Mouse (Mus musculus): ENCODE data around the gene Gm867.

Gene Gm867

GRCm38 (mm10) chr10:75936909-75937667 lies 3.4 kb downstream of the Gm867 start:
- no peak for DNase-seq (ENCODE audit: low read depth in 1 of 2, low spot score in 2 of 2)

DNA sequence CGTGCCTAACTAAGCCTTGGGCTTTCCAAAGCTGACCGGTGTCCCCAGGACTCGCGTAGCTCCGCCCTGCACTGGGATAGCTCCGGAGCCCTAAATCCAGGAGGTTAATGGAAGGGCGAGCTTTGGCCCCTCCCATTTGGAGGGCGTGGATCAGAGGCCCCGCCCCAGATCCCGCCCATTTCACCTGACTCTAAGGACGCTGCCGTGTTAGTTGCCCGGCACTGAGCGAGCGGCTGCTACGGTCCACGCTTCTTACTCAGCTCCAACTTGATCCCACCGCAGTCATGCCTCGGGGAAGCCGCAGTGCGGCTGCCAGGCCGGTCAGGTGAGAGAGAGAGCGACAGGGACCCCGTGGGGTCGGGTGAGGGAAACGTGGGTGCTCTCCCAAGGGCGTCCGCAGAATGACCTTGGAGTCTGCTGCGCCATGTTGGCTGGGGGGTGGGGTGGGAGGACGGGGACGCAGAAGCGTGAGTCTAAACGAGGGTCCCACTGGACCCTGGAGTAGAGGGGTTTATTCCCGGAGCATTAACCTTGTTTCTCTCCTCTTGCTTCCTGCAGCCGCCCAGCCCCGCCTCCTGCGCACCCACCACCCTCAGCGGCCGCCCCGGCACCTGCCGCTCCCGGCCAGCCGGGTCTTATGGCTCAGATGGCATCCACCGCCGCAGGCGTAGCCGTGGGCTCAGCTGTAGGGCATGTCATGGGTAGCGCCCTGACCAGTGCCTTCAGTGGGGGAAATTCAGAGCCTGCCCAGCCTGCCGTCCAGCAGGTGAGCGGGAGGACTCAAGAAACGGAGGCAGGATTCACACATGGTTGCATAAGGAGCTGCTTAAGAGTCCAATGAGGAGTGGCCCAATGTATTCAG lies 4.6 kb downstream of the Gm867 start, which contains the start of gene Mmp11:
TSS of gene Mmp11 (minus strand) at position 817 of the 862 bp plus-strand sequence.
- DNase-seq (ENCODE audit: low read depth in 1 of 2, low spot score in 2 of 2), result no peak

- no peak for DNase-seq (ENCODE audit: low read depth in 1 of 2, low spot score in 2 of 2)
Observed at GRCm38 (mm10) chr10:75934991-75935390, 5.5 kb downstream of the Gm867 start.

- DNase-seq (ENCODE audit: low read depth in 1 of 2, low spot score in 2 of 2), result no peak
Observed at GRCm38 (mm10) chr10:75932891-75933290, 7.6 kb downstream of the Gm867 start, which contains the start of gene Chchd10. Chchd10 (plus strand) TSS chr10:75933130.

DNA sequence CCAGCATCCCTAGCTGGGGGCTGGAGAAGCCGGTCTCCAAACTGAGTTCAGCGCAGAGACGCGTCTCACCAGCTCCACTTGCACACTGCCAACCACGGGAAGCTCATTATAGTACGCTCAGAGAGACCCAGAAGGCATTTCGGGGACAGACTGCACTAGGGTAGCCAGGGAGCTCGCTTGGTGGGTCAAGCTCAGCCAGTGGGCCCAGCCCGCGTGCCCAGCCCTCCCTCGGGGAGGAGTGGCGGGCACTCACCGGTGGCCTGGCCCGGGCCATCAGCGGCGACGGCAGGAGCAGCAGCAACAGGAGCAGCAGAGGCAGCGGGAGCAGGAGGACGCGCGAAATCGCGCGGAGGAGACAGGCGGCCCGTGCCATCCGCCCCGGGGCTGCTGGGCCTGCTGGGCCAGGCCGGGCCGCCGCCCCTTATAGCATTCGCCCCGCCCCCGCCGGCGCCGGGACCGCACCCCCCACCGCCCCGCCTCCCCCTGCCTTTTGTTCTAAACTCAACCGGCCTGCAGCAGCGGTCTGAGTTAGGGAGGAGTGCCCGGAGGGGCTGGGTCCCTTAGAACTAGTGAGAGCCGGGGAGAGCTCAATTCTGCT lies 8.3 kb downstream of the Gm867 start:
- no peak for DNase-seq (ENCODE audit: low read depth in 1 of 2, low spot score in 2 of 2)

- no peak for DNase-seq (ENCODE audit: low read depth in 1 of 2, low spot score in 2 of 2)
Observed at GRCm38 (mm10) chr10:75931311-75931710, 9.2 kb downstream of the Gm867 start.

- DNase-seq (ENCODE audit: low read depth in 1 of 2, low spot score in 2 of 2), result no peak
Observed at GRCm38 (mm10) chr10:75930304-75930703, 10.2 kb downstream of the Gm867 start.

DNA sequence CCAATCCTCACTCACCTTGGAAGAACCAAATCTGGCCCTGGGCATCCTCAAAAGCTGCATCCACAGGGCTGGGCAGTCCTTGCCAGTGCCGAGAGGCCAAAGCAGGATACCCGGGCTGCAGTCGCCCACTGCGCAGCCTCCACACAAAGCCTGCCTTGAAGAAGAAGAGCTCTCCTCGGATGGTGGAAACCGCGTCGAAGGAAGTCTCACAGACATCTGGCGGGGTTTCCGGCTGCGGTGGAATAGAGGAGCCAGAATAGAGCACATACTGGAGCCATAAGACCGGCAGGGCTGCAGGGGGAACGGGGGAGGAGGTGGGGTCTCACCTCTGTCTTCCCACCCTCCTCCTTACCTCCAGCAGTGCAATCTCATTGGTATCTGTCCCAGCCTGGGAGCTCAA lies 14.1 kb downstream of the Gm867 start:
- DNase-seq (ENCODE audit: low read depth in 1 of 2, low spot score in 2 of 2), result no peak

GRCm38 (mm10) chr10:75924324-75924723 lies 16.1 kb downstream of the Gm867 start:
- DNase-seq (ENCODE audit: low read depth in 1 of 2, low spot score in 2 of 2), result no peak

GRCm38 (mm10) chr10:75921726-75922560 lies 18.5 kb downstream of the Gm867 start:
- no peak for DNase-seq (ENCODE audit: low read depth in 1 of 2, low spot score in 2 of 2)

DNA sequence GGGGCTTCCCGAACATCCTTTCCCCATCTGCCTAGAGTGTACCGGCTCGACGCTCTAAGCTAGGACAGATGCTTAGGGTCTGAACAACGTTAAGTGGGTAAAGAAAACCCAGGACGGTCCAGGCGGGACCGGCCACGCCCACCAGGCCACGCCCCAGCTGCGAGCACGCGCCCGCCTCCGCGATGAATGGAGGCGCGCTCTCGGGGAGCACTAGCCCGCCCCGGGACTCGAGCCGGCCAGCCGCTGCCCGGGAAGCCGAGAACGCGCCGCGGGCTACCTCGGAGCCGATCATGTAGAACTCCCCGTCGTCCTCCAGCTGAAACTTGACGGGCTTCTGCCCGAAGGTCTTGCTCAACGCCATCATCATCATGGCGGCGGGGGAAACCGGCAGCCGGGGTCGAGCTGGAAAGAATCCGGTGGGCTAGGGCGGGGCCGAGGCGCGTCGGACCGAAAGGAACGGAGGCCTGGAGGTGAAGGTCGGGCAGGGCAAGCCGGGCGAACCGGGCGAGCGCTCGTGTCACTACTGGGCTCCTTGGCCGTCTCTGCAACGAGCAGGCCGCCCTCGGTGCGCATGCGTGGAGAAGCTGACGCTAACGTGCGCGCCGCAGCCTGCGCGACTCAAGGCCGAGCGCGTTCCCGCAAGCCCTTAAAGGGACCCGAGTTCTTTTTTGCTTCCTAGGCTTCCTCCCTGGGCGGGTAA lies 19.3 kb downstream of the Gm867 start, which contains the start of gene Smarcb1:
TSS of gene Smarcb1 (minus strand) at position 592 of the 700 bp plus-strand sequence.
- peak; percentile 79 to 87 for DNase-seq (ENCODE audit: low read depth in 1 of 2, low spot score in 2 of 2)

- no peak for DNase-seq (ENCODE audit: low read depth in 1 of 2, low spot score in 2 of 2)
Observed at GRCm38 (mm10) chr10:75919026-75919425, 21.4 kb downstream of the Gm867 start.

DNA sequence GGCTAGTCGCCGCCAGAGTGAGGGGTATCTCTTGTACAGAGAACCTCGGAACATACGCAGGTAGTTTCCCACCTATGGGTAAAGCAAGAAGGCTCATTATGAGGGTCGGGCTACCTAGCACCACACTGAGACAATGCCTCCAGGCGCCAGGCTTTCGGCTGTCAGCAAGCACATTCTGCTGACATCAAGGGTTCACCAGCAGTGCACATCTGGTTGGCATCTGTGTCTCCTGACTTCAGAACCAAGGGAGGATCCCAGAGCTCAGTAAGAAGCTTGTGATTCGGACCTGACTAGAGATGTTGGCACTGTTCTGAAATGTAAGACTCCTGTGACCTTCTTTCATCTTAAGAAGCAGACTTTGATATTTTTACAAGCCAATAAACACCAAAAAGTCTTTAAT lies 23.6 kb downstream of the Gm867 start:
- no peak for DNase-seq (ENCODE audit: low read depth in 1 of 2, low spot score in 2 of 2)

- no peak for DNase-seq (ENCODE audit: low read depth in 1 of 2, low spot score in 2 of 2)
Observed at GRCm38 (mm10) chr10:75915557-75915956, 24.9 kb downstream of the Gm867 start.

DNA sequence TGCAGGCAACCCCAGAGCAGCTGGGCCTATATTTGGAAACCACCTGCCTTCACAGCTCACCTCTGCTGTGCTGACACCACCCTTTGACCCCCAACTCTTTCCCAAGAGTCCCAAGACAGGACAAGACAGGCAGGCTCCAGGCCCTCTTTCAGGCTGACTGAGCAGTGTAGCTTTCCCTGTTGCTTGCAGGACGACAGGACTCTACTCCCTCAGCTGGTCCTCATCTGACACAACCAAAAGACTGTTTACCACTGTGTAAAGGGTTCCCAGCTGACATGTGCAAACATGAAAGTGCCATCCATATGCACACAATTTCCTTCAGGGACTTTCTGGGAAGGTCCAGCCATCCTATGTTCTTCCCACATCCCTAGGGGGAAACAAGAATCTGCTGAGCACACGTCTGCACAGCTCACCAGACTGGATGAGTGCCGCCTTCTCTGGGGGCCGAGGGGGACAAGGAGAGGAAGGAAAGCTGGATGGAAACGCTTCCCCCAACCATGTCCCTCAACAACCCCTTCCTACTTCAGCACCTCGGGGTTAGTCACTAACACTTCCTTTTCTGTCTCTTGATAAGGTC lies 27.4 kb downstream of the Gm867 start:
- DNase-seq (ENCODE audit: low read depth in 1 of 2, low spot score in 2 of 2), result no peak

GRCm38 (mm10) chr10:75910698-75911097 lies 29.8 kb downstream of the Gm867 start:
- no peak for DNase-seq (ENCODE audit: low read depth in 1 of 2, low spot score in 2 of 2)

GRCm38 (mm10) chr10:75906882-75907281 lies 33.6 kb downstream of the Gm867 start:
- DNase-seq (ENCODE audit: low read depth in 1 of 2, low spot score in 2 of 2), result no peak

GRCm38 (mm10) chr10:75904391-75904790 lies 36.1 kb downstream of the Gm867 start:
- no peak for DNase-seq (ENCODE audit: low read depth in 1 of 2, low spot score in 2 of 2)

GRCm38 (mm10) chr10:75898846-75899245 lies 41.6 kb downstream of the Gm867 start:
- no peak for DNase-seq (ENCODE audit: low read depth in 1 of 2, low spot score in 2 of 2)
